Mouse (Mus musculus): Measurements from ENCODE around the gene Gjc2.
"Not testable (repeated sequence)": the region's sequence is repeated elsewhere in the genome, so short reads cannot be mapped to it uniquely, and the experiment has no call there.

Gene Gjc2

DNA sequence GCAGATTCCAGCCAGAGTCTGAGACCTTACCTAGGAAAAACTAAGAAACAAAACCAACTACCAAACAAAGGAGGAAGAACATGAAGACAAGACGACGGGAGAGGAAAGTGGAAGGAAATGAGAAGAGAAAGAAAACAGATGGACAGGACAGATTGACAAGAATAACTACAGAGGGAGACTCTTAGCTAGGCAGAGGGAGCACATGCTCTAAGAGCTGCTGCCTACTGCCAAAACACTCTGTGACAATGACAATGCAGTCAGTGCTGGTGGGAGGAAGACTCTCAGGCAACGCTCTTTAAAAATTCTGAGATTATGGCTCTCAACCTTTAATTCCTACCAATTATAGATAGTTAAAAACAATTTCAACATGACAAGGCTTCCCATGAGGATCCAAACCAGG, 33.9 kb upstream of the Gjc2 start:
- POLR2A ChIA-PET, result interaction anchor here in 3 of 4 experiments (0.7 to 12.6 kb wide), 9 partner anchors 10 to 265 kb away, joined by 3 to 233 read pairs (median 4); partner anchors contain the start of genes Arf1 (in 2 of the 3), Mrpl55 (in 2 of the 3) and 2310033P09Rik (in 1 of the 3)

DNA sequence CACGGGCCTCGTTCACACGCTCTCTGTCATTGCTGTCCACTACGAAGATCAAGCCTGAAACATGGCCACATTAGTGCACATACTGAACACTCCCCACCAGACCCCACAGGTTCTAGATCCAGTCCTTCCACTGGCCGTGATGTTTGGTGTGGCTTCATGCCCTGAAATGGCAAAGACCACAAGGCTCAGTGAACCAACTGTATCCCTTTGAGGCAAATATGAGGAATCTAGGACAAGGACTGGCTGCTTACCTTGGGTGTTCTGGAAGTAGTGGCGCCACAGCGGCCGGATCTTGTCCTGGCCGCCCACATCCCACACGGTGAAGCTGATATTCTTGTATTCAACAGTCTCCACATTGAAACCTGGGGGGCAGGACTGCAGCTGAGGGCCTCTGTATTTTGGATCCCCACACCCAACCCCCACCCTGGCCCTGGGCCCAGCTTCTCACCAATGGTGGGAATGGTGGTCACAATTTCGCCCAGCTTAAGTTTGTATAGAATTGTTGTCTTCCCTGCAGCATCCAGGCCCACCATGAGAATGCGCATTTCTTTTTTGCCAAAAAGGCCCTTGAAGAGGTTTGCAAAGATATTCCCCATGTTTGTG, 30.0 kb upstream of the Gjc2 start:
- ChIA-PET CTCF (interaction anchor here in 1 of 4 experiments (0.7 kb wide), 1 partner anchor 911 kb away, joined by 3 read pairs; no protein-coding TSS in a partner anchor), POLR2A (interaction anchor here (0.6 to 15.8 kb wide), 6 partner anchors 9 to 13 kb away, joined by 3 to 233 read pairs (median 4); partner anchors contain the start of gene Mrpl55 (in 1 of the 4))

More for the DNA sequence above, 33.9 kb upstream of the Gjc2 start:
- CTCF ChIA-PET, result interaction anchor here in 3 of 4 experiments (0.6 to 1.5 kb wide), 4 partner anchors 14 to 1090 kb away, joined by 3 read pairs; no protein-coding TSS in a partner anchor

DNA sequence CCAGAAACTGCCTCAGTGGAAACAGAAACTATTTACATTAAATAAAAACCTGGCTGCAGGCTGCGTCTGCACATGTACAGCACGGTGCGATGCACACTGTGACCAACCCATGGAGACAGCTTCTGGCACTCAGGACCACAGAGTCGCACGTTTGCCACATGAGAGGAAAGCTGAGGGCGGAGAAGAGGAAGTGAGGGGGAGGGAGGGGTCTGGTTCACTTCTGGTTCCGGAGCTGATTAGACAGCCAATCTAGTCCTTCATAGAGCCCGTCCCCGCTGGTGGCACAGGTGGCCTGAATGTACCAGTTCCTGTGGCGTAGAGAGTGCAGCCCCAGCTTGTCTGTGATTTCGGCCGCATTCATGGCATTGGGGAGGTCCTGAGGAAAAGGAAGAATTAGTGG, 29.3 kb upstream of the Gjc2 start:
- CTCF ChIA-PET, result interaction anchor here in 1 of 4 experiments (0.7 kb wide), 1 partner anchor 911 kb away, joined by 3 read pairs; no protein-coding TSS in a partner anchor
- POLR2A ChIA-PET, result interaction anchor here in 3 of 4 experiments (1.1 to 15.8 kb wide), 4 partner anchors 9 to 14 kb away, joined by 3 to 233 read pairs (median 12); partner anchors contain the start of gene Mrpl55 (in 1 of the 3)

DNA sequence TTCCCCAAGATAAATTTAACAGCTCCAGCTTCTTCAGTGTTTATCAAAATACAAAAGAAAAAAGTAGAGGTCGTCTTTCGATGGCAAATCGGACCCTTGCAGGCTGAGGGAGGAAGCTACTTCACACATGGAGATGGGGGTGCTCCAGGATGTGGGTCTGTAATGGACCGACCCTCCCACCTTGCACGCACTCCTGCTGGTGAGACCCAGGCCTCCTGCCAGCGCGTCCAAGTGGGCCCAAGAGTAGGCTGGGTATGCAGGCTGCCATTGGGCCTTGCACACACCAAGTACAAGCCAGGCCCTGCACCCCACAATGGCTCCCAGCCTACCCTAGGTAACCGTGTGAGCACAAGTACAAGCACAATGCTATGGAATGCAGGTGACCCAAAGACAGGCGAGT, 28.5 kb upstream of the Gjc2 start:
- CTCF ChIA-PET, result not testable (repeated sequence)
- POLR2A ChIA-PET, result interaction anchor here in 2 of 4 experiments (2.4 to 15.8 kb wide), 2 partner anchors 7 to 10 kb away, joined by 7 to 233 read pairs; no protein-coding TSS in a partner anchor

DNA sequence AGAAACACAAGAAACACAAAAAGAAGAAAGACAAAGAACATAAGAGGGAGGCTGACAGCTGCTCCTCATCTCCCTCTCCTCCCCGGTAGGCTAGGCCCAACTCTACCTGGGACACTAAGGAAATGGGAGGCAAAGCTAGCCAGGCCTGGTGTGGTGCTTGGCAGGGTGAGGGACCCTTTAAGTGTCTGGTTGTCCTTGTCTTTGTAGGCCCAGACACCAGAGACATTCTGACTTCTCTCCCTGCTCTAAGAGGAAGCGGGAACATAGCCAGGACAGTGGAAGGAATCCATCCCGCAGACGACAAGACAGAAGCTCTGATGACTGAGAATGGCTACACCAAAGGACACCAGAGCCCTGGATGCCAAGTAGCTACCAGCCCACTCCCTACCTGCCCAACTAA, 27.0 kb upstream of the Gjc2 start:
- ChIA-PET CTCF (interaction anchor here in 3 of 4 experiments (0.6 to 1.9 kb wide), 9 partner anchors 9 to 273 kb away, joined by 3 to 12 read pairs (median 3); no protein-coding TSS in a partner anchor), POLR2A (interaction anchor here in 3 of 4 experiments (0.8 to 15.8 kb wide), 14 partner anchors 8 to 255 kb away, joined by 3 to 233 read pairs (median 6); partner anchors contain the start of genes Arf1 (in 1 of the 3), Hist3h2a (in 1 of the 3), Mrpl55 (in 1 of the 3) and Trim17 (in 1 of the 3))

DNA sequence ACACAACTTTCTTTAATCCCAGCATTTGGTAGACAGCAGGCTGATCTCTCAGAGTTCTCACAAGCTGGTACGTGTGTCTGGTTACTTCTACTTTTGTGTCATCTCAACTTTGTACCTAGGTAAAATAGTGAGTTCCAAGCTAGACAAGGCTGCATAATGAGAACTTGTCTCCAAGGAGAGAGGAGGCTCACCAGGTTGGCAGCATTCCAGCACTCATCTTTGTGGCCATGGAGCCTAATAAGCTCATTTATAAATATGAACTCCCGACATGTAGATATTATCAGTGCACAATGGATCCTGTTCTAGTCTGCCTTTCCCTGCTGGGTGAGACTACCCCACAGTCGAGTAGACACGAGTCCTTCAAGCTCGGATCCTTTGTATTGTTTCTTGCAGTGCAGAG, 26.6 kb upstream of the Gjc2 start:
- ChIA-PET POLR2A (interaction anchor here in 3 of 4 experiments (0.8 to 15.8 kb wide), 15 partner anchors 8 to 115 kb away, joined by 3 to 233 read pairs (median 5); partner anchors contain the start of genes Arf1 (in 1 of the 3) and Mrpl55 (in 1 of the 3)), CTCF (interaction anchor here in 3 of 4 experiments (0.6 to 1.9 kb wide), 9 partner anchors 9 to 274 kb away, joined by 3 to 12 read pairs (median 3); no protein-coding TSS in a partner anchor)

DNA sequence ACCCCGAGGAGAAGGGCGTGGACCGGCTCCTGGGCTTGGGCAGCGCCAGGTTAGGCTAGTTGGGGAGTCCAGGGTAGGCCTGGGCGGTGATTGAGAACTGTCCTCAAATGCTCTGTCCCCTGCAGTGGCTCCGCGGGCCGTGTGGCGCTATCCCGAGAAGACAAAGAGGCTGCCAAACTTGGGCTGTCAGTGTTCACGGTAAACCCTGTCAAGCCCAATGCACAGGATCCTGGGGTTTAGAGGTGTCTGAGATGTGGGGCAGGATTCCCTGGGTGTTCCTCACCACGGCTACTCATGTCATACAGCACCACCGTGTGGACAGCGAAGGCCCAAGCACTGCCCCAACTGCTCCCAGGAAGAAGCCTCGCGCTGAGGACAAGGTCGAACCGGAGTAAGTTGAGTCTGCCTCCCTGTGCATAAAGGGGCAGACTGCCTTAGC, 26.0 kb upstream of the Gjc2 start:
- CTCF ChIA-PET, result interaction anchor here in 3 of 4 experiments (0.6 to 1.9 kb wide), 6 partner anchors 10 to 1206 kb away, joined by 3 to 12 read pairs (median 4); no protein-coding TSS in a partner anchor
- POLR2A ChIA-PET, result interaction anchor here (0.6 to 15.8 kb wide), 15 partner anchors 10 to 114 kb away, joined by 3 to 233 read pairs (median 5); partner anchors contain the start of gene Arf1 (in 2 of the 4)

DNA sequence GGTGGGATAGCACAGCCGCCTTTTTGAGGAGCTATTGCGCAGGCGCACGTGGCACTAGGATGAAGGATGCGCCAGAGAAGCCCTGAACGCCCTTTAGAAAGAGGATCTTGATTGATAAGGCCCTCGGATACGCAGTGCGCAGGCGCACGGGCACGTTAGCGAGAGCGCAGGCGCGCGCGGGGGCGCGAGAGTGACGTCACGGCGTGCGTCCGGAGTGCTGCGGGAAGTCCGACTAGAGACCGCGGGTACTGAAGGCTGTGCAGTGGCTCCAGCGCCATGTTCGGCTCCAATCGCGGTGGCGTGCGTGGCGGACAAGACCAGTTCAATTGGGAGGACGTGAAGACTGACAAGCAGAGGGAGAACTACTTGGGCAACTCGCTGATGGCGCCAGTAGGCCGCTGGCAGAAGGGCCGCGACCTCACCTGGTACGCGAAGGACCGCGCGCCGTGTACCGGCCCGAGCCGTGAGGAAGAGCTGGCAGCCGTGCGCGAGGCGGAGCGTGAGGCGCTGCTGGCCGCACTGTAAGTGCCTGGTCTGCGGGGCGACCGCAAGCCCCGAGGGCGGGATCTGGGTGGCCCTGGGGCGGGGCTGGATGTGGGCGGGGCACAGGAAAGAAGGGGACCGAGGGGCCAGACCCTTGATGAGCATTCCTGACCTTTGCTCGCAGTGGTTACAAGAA, 25.3 kb upstream of the Gjc2 start, which contains the start of gene 2310033P09Rik:
Gene 2310033P09Rik, plus strand, starts transcription at position 169 of the 679 bp plus-strand sequence.
- CTCF ChIA-PET, result interaction anchor here in 1 of 4 experiments (1.9 kb wide), 1 partner anchor 10 kb away, joined by 9 read pairs; no protein-coding TSS in a partner anchor
- POLR2A ChIA-PET, result interaction anchor here (0.6 to 15.8 kb wide), 19 partner anchors 11 to 219 kb away, joined by 3 to 233 read pairs (median 4); partner anchors contain the start of gene Arf1 (in 2 of the 4)

DNA sequence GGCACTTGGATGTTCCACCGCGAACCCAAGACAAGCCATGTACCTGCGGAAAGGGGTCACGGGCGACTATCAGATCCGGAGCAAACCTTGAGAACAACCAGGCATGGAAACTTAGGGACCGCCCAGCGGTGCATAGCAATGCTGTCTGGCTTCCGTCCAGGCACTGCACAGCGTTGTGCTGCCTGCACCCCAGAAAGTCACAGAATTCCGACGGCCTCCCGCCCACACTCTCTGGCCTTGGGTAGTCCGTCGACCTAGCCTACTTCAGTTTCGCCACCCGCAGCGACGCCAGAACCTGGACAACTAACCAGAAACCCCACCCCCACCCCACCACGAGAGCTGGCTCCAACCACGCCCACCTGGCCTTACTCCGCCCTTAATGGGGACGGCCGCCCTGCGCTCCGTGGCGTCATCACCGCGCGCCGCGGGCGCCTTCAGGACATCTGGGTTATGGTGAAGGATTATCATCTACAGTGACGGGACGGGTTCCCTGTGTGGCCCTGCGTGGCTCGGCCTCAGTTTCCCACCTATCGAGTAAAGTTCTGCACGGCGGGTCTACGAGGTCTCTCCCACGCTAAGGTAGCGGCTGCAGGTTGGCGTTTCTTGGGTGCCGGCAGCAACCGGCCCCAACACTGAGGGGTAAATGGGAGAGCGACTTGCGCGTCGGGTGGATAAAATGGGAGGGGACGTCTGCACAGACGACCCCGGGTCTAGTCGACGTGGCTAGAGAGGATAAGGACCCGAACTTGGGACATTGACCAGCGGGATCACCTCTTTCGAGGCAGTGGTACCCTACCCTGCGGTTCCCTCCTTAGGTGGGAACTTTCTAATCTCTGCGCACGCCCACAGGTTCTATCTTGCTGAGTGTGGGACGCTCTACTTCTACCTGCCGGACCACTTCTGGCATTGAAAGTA, 19.3 kb upstream of the Gjc2 start, which contains the start of gene Mrpl55:
Gene Mrpl55, plus strand, starts transcription at position 406 of the 915 bp plus-strand sequence.
- CTCF ChIA-PET, result interaction anchor here in 3 of 4 experiments (0.6 to 1.3 kb wide), 5 partner anchors 10 to 104 kb away, joined by 3 to 6 read pairs (median 4); partner anchors contain the start of gene Guk1 (in 1 of the 3)
- POLR2A ChIA-PET, result interaction anchor here (0.6 to 15.8 kb wide), 33 partner anchors 8 to 1057 kb away, joined by 3 to 233 read pairs (median 4); partner anchors contain the start of genes Iba57 (in 2 of the 4), Arf1 (in 1 of the 4), Guk1 (in 1 of the 4) and Hist3h2a (in 1 of the 4)

DNA sequence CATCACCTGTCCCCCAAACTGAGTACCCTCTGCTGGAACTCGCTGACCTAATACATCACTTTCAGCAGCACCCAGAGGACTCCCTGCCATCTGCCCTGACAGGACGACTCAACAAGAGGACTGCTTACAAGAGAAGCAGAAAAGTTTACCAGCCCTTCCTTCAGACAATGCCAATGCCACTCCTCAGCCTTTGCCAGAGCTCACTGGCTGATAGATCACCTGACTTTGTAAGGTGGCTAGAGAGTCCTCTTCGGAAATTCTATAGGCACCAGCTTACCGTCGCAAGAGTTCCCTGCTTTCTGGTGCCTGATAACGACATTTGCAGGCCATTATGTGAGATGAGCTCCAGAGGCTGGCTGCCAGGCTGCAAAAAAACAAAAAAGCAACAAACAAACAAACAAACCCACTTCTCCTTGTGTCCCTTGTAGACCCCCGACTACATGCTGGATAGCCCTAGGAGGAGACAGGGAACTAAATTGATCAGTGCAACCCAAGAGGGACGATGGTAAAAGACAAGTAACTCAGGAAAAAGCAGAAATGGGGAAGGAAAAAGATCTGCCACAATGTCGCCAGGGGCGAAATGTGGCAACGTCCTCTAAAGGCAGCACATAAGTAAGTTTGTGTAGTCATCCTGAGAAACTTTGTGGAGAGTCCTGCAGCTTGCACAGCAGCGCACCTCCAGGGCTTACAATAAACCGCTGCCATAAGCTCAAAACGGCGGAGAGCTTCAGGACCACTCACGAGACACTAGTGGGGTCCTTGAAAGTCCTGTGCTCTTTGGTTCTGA, 18.4 kb upstream of the Gjc2 start:
- ChIA-PET CTCF (interaction anchor here in 3 of 4 experiments (0.8 to 1.3 kb wide), 4 partner anchors 9 to 103 kb away, joined by 3 to 6 read pairs (median 4); partner anchors contain the start of gene Guk1 (in 1 of the 3)), POLR2A (interaction anchor here (0.5 to 15.8 kb wide), 34 partner anchors 8 to 1498 kb away, joined by 3 to 233 read pairs (median 4); partner anchors contain the start of genes Iba57 (in 2 of the 4), Arf1 (in 1 of the 4), Guk1 (in 1 of the 4) and Hist3h2a (in 1 of the 4))

DNA sequence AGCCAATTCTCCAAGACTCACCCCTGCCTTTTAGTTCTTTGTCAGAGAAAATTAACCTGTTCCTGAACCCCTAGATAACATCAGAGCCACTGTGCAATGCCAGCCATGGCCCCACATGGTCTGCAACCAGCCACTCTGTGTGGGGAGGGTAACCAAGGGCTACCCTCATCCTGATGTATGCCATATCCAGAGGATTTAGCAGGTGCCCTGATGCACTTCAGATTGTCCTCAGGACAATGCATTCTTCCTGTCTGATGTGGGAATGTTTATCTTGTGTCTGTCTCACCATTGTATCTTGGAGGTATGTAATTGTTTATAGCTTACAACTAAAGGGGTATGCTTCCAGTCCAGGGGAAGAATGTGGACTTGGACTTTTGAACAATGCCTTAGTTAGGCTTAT, 13.2 kb upstream of the Gjc2 start:
- CTCF ChIA-PET, result interaction anchor here in 1 of 4 experiments (1.0 kb wide), 1 partner anchor 101 kb away, joined by 3 read pairs; no protein-coding TSS in a partner anchor
- POLR2A ChIA-PET, result interaction anchor here in 1 of 4 experiments (0.7 kb wide), 1 partner anchor 16 kb away, joined by 3 read pairs; no protein-coding TSS in a partner anchor

DNA sequence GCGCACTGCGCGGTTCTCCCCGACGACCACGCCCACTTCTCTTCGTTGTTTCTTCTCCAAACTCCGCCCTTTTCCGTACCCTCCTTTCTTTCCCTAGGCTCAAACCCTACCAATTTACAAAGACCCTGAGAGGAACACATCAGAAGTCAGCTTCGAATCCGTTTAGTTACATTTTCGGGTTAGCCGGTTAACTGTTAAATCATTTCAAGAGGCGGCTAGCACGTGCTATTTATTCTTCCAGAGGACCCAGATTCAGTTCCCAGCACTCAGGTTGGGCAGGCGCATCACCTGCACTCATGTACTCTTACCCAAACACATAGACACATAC, 9.0 kb upstream of the Gjc2 start, which contains the start of gene Guk1:
Gene Guk1, minus strand, starts transcription at position 154 of the 328 bp plus-strand sequence.
- POLR2A ChIA-PET, result interaction anchor here in 1 of 4 experiments (0.7 to 3.2 kb wide), 2 partner anchors 10 to 57 kb away, joined by 5 to 13 read pairs; partner anchors contain the start of gene Mrpl55
- CTCF ChIA-PET, result interaction anchor here in 1 of 4 experiments (1.6 kb wide), 1 partner anchor 10 kb away, joined by 5 read pairs; the partner anchor contains the start of gene Mrpl55

DNA sequence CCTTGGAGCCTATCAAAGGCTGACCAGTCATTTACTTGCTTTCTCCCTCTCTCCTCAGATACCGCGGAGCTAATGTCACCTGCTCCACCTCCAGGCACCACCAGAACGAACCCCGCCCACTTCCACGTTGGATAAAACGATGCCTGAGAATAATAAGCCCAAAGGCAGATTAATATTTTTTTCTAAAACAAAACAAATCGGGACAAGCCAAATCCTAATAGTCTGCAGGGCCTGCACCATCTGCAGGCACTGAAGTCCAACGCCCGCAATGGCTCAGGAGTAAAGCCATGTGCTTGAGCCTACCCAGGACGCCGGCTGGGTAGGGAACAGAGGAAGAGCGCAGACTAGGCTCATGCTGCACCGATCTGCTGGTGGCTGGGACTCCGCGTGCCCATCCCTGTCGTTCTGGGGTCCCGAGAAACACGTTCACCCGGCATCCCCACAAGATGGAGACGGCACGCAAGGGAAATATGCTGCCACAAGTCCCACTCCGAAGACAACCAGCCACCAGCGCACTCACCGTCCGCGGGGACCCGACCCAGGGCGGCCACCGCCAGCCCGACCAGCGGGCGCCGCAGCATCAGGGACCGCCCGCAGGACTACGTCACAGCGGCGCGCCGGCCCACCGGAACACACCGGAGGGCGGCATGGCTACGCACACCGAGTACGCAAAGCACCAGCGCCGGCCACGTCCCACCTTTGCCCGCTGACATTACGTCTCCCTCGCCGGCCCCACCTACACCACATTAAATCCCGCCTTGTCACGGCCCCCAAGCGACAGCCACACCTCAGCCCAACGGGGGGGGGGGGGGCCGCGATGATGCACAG, 8.4 kb upstream of the Gjc2 start:
- POLR2A ChIA-PET, result interaction anchor here in 2 of 4 experiments (0.7 to 3.2 kb wide), 8 partner anchors 9 to 58 kb away, joined by 3 to 13 read pairs (median 3); partner anchors contain the start of gene Mrpl55 (in 1 of the 2)
- CTCF ChIA-PET, result interaction anchor here in 2 of 4 experiments (0.6 to 1.6 kb wide), 2 partner anchors 10 to 97 kb away, joined by 4 to 5 read pairs; partner anchors contain the start of gene Mrpl55 (in 1 of the 2)

DNA sequence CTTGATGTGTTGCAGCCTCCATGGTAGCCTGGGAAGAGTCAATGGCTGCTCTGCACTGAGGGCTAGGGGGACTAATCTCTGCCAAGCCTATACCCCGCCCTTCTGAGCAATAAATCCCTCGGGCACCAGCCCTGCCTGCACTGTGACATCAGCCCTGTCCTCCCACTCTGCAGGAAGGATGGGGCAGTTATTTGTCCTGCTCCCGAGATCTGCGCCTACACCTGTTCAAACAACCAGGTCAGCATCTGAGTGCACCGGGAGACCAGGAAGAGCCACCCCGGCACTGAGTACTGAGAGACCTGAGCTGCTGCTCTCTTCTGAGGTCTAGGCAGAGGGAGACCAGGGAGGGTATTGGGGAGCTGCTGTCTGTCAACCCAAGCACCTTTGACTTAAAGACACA, 4.7 kb upstream of the Gjc2 start:
- ChIA-PET CTCF (interaction anchor here in 2 of 4 experiments (0.6 to 1.6 kb wide), 2 partner anchors 12 to 94 kb away, joined by 4 to 11 read pairs; no protein-coding TSS in a partner anchor), POLR2A (interaction anchor here in 2 of 4 experiments (1.0 to 2.7 kb wide), 6 partner anchors 11 to 89 kb away, joined by 3 to 8 read pairs (median 6); partner anchors contain the start of gene Iba57 (in 1 of the 2))

Measured in embryonic stem cell, embryonic (primary cell).